Mouse (Mus musculus) layer of hippocampus, adult 8-10 months (tissue): Measurements from ENCODE around the gene Clec4a2. TPM values are rescaled to one million over a fixed set of nuclear protein-coding genes. Genes with fewer than 3 reads are reported as not detected.
"Not testable (repeated sequence)": the region's sequence is repeated elsewhere in the genome, so short reads cannot be mapped to it uniquely, and the experiment has no call there.

Source experiments
- DNase-seq, 2 experiments: peaks; one replicate each; pipeline ENCODE4 v3.0.0; 2022; ENCODE audit warnings: low spot score in 2 of 2
- total RNA-seq, 4 experiments: library from RNA; stranded (reverse); gene quantifications; 2 replicates each; pipeline ENCODE4 v1.2.4; 2022

Gene Clec4a2
- total RNA-seq, result 1 to 10 TPM; 2.9 to 3.8 (median 3.2) TPM

- DNase-seq, result not testable (repeated sequence)
These were observed at the start of gene Clec4a2 for GRCm38 (mm10) chr6:123106128-123106527. Gene Clec4a2, plus strand, starts transcription at chr6:123106428.

- DNase-seq, result no peak
These were observed 10.9 kb upstream of the Clec4a2 start for GRCm38 (mm10) chr6:123095125-123095843.

- DNase-seq, result no peak
These were observed 17.0 kb downstream of the Clec4a2 start for GRCm38 (mm10) chr6:123123195-123123594.

GRCm38 (mm10) chr6:123127173-123127572 lies 20.9 kb downstream of the Clec4a2 start:
- no peak for DNase-seq

GRCm38 (mm10) chr6:123137766-123138526 lies 31.7 kb downstream of the Clec4a2 start:
- DNase-seq, result not testable (repeated sequence)

GRCm38 (mm10) chr6:123170106-123170505 lies 63.9 kb downstream of the Clec4a2 start:
- DNase-seq, result no peak

- no peak for DNase-seq
These were observed 64.8 kb downstream of the Clec4a2 start for GRCm38 (mm10) chr6:123171040-123171439.

GRCm38 (mm10) chr6:123172593-123172992 lies 66.4 kb downstream of the Clec4a2 start, which contains the start of gene Clec4b2:
Gene Clec4b2, plus strand, starts transcription at chr6:123172893.
- DNase-seq, result no peak

GRCm38 (mm10) chr6:123175549-123175948 lies 69.3 kb downstream of the Clec4a2 start:
- no peak for DNase-seq

GRCm38 (mm10) chr6:123184862-123185261 lies 78.6 kb downstream of the Clec4a2 start:
- not testable (repeated sequence) for DNase-seq

Other genes starting within 250 kb of the Clec4a2 start
- 100 to 1,000 TPM; 186 to 214 (median 206) TPM for gene Necap1, start 232.0 kb upstream of the Clec4a2 start, total RNA-seq
- gene Clec4a1, start 184.6 kb upstream of the Clec4a2 start, total RNA-seq, result under 1 TPM in 3 of 4 experiments, not detected in 1; 0.27 to 0.49 (median 0.27) TPM
- 1 to 10 TPM in 1 of 4 experiments, under 1 TPM in 3; 0.73 to 1.1 (median 0.95) TPM for gene Clec4a3, start 153.9 kb upstream of the Clec4a2 start, total RNA-seq
- gene Clec4a4, start 116.1 kb upstream of the Clec4a2 start, total RNA-seq, result not detected
- not detected for gene Clec4b1, start 56.5 kb upstream of the Clec4a2 start, total RNA-seq
- gene Clec4b2, start 66.5 kb downstream of the Clec4a2 start, total RNA-seq, result under 1 TPM in 1 of 4 experiments, not detected in 3; 0.65 TPM
- gene Clec4n, start 123.4 kb downstream of the Clec4a2 start, total RNA-seq, result not detected
- not detected for gene Clec4d, start 155.7 kb downstream of the Clec4a2 start, total RNA-seq
- not detected for gene Clec4e, start 183.4 kb downstream of the Clec4a2 start, total RNA-seq
- not detected for gene Vmn2r19, start 201.9 kb downstream of the Clec4a2 start, total RNA-seq